Mouse (Mus musculus): ENCODE data around the gene Pip4k2c.

Gene Pip4k2c

DNA sequence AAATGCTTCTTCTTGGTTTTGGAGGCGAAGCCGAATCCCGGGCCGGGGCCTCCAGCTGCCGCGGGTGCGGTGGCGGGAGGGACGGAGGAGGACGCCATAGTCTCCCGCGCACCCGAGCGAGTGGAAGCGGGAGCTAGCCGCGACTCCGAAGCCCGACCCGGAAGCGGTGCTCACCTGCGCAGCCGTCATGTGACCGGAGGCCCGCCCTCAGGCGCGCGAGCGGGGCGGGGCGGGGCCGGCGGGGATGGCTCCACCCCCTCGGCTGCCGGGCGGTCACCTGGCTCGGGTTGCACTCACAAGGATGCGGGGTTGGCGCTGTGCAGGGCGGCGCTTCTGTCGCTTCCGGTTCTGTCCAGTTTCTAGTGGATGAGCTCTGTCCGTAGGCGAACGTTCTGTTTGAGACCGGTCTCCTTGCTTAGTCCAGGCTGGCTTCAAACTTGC is at the start of gene Pip4k2c:
Gene Pip4k2c (minus strand): TSS at position 172 of the 441 bp plus-strand sequence.
- peak; percentile 95 for DNase-seq

DNA sequence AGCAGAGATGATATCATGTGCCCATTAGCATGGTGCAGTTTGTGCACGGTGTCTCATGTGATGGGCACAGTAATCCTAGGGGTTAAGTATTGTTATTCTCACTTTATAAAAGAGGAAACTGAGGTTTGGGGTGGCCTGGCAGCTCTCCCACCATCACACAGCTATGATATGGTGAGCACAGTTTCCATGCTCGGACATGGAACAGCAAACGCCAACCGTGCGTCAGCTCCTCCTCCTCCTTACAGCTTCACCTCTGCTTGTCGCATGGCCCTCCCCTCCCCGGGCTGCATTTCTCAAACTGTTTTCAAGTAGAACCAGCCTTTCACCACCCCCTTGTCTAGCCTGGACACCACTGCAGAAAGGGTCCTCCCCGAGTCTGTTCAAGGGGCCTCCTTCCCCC is 47.1 kb upstream of the Pip4k2c start:
- DNase-seq: no peak

GRCm38 (mm10) chr10:127257790-127258189 is 46.4 kb upstream of the Pip4k2c start:
- DNase-seq: no peak

GRCm38 (mm10) chr10:127255625-127256345 is 44.4 kb upstream of the Pip4k2c start:
- no peak for DNase-seq

- no peak for DNase-seq
Observed at GRCm38 (mm10) chr10:127250810-127251209, 39.4 kb upstream of the Pip4k2c start.

- DNase-seq: no peak
Observed at GRCm38 (mm10) chr10:127238241-127238824, 26.9 kb upstream of the Pip4k2c start.

GRCm38 (mm10) chr10:127236541-127236940 is 25.2 kb upstream of the Pip4k2c start:
- no peak for DNase-seq

DNA sequence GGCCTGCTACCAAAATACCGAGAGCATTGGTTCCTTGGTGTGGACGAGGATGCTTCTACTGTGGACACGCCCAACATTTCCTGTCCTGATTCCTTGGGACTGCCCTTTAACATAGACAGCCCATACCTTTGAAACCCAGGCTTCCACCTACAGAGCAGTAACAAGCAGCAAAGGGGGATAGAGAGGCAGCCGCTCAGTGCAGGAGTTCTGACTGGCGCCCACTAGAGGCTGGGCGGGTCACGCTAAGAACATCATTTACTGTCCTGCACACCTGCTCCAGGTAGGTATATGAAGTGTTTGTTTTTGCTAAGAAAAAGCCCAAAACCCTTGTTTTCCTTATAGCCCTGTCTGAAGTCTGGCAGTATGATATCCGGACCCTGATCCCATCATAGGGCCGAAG is 21.8 kb upstream of the Pip4k2c start:
- DNase-seq: peak; percentile 36

- DNase-seq: no peak
Observed at GRCm38 (mm10) chr10:127231741-127232140, 20.4 kb upstream of the Pip4k2c start.

- no peak for DNase-seq
Observed at GRCm38 (mm10) chr10:127230693-127231092, 19.3 kb upstream of the Pip4k2c start.

DNA sequence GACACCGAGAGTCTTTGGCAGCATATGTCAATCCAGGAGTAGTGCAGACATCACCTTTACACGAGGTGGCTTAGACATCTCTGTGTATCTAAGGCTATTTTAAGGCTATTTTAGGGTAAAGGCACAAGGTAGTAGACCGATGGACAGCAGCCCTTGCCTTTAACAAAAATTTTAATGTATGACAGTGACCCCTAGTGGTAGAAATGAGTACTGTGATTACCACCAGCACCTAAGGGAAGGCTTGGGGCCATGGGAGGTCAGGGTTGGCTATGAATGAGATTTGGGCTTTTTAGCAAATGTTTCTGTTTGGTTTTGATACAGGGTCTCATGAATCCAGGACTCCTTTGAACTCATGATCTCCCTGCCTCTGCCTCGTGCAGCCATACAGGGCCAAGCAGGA is 17.5 kb upstream of the Pip4k2c start:
- peak; percentile 58 for DNase-seq

GRCm38 (mm10) chr10:127227163-127227562 is 15.8 kb upstream of the Pip4k2c start:
- DNase-seq: no peak

DNA sequence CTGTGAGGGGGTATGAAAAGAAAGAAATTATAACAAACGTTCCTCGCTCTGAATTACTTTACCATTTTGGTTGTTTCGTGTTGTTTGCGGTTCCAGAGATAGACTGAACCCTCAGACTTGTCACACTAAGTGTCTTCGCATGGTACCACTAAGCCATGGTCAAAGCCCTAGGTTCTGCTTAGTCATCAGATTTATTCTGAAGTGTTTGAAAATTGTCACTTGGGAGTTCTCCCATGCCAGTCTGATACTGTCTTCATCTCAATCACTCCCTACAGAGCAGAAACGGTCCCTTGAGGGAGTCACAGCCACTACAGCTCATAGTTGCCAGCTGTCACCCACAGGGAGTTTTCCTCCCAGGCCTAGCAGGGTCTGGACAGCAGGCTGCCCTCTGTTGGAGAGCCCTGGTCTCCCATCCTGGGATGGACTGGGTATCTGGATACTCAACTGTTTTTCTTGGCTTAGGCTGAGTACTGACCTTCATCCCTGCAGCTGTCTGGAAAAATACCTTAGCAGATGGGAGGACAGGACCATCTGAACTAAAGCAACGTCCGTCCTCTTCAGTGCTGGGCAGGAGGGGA is 15.0 kb upstream of the Pip4k2c start:
- no peak for DNase-seq

DNA sequence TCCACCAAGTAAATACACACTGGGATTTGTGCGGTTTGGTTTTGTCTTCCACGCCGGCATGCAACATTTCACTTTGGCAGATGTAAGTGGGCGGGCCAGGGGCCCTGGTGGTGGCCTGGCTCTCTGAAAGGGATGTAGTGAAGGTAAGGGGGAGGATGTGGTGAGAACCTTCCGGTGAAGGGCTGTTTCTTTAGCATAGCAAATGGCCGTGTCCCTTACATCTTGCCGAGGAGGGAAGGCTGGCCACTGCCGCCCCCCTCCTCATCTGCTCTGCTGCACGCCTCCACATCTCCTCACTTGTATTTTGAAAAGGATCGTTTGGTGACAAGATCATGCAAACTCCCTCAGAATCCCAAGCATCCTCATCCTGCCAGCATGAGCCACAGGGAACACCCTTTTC is 14.3 kb upstream of the Pip4k2c start:
- DNase-seq: peak; percentile 28

DNA sequence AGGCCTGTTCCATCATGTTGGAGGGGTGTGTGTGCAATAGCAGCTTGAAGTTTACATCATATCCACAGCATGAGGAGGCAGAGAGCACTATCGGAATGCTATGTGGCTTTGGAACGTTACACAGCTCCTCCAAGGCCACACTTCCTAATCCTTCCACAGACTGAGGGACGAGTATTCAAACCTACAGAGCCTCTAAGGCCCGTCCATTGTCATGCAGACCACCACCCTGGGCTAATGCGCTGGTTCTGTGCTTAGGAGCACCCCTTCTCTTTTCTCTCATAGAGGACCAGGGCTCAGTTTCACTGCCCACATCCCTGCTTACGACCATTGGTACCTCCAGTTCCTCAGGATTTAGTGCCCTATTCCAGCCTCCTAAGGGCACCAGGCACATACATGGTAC is 13.8 kb upstream of the Pip4k2c start:
- DNase-seq: no peak

- DNase-seq: no peak
Observed at GRCm38 (mm10) chr10:127218339-127218738, 7.0 kb upstream of the Pip4k2c start.

DNA sequence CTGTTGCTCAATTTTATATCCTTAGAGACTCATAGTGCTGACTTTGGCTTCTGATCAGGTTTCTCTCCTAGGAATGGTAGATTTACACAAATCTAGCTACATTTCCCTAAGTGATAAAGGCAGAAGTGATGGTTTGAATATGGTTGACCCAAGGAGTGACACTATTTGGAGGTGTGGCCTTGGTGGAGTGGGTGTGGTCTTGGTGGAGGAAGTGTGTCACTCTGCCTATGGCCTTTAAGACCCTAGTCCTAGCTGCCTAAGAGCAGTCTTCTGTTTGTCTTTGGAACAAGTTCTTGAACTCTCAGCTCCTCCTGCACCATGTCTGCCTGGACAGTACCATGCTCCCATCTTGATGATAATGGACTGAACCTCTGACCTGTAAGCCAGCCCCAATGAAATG is 5.8 kb upstream of the Pip4k2c start:
- DNase-seq: no peak

- no peak for DNase-seq
Observed at GRCm38 (mm10) chr10:127216456-127216855, 5.1 kb upstream of the Pip4k2c start.

- DNase-seq: no peak
Observed at GRCm38 (mm10) chr10:127214422-127214803, 3.0 kb upstream of the Pip4k2c start.

- DNase-seq: no peak
Observed at GRCm38 (mm10) chr10:127213704-127214421, 2.5 kb upstream of the Pip4k2c start.

DNA sequence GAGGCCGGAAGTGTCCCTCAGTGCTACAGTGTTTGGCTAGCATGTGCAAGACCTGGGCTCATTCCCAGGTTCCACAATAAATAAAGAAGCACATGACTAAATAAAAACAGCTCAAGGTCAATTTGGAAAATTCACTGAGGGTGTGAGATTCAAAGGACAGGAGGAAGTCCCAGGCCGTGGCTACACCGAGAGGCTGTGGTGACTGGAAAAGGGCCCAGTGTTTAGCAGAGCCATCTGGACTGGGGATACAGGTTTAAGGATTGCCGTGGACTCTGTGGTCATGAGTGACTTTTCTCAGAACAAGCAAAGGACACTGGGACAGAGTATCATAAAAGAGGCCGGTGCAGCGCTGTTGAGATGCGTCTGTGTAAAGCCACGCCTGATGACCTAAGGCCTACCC is 1.9 kb upstream of the Pip4k2c start:
- DNase-seq: no peak

DNA sequence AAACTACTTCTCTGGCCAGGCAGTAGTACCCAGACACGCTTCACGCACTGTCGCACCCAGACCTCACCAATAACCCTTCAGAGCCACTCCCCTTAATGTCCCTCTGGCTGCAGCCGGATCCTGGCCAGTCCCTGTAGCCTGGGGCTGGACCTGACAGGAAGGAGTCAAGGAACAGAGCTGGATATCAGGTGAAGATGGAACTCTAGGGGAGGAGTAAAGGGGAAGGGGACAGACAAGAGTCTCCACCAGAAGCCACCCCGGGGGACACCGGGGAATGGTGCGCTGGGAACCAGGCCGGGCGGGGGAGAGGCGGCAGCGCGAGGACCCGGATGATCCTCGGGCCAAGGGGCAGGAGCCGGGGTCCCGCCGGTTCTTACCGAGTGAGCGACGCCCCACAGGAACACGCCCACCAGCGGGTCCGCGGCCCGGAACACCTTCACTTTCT is 402 bp downstream of the Pip4k2c start:
- no peak for DNase-seq

- no peak for DNase-seq
Observed at GRCm38 (mm10) chr10:127209928-127210570, 1.3 kb downstream of the Pip4k2c start.
